Mouse (Mus musculus) thymus, adult 2 months (tissue): ENCODE results near the gene Fgfr1op.

Experiments
- CTCF ChIP-seq: fragments of 200-500 bp; IDR thresholded peaks from 2 replicates; pipeline ENCODE4 v1.5.1; 2012; ENCODE audit warnings: mild to moderate bottlenecking, control low read depth, low read length, moderate library complexity, borderline replicate concordance; ENCODE audit not compliant: control insufficient read depth, poor library complexity, insufficient read depth; ENCODE audit errors: extremely low read depth
- POLR2A ChIP-seq: fragments of 200-500 bp; IDR thresholded peaks from 2 replicates; pipeline ENCODE4 v1.6.1; 2012; ENCODE audit warnings: mild to moderate bottlenecking, low read length, control low read depth, moderate library complexity; ENCODE audit not compliant: control insufficient read depth, poor library complexity, insufficient read depth; ENCODE audit errors: extremely low read depth

- TF ChIP-seq POLR2A (no peak), CTCF (no peak)
Measured at GRCm38 (mm10) chr17:8193678-8194077, 28.4 kb downstream of the Fgfr1op start.
